ENCODE assay signal across 14 mouse cellular contexts in the genomic region with DNA sequence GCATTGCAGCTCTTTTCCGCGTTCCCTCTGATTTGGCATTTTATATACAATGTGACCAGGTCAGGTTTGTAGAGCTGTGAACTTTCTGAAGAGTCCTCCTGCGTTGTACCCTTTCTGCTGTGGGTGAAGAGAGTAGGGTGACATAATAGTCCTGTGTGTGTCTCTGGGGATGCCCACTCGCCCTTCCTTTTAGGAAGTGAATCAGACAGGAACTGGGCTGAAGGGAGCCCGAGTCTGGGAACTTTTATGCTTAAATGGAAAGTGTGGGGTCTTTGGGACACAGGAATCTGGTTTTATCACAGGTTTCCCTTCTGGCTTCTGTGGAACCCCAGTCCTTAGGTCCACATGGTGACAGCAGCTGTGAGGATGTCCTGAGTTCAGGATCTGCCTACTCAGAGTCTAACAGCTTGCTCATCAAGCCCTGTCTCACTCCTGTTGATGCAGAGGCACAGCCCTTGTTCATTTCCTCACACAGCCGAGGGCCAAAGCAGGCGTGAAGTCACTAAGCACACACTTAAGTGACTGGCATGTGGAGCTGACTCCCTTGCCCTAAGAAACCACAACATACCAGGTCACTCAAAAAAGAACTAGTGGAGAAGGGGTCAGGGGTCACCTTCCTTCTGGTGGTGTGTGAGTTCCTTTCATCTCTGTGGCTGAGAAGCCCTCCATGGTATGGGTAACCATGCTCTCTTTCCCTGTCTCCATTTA. TPM values are rescaled to one million over a fixed set of nuclear protein-coding genes. Genes with fewer than 3 reads are reported as not detected.
DNase-seq lines count a peak whose midpoint lies in the region; ATAC-seq and TF ChIP-seq lines count a peak whose summit lies in the region.
"Had no signal": no experiment of that assay in that cellular context is flagged by ENCODE, and none has a peak within 500 bp of the region (broad histone marks: within the 10 kb centered on the region; RNA-seq: fewer than 3 reads in every experiment).

No protein-coding gene starts in this region.

- intact Hi-C loops in heart, postnatal 36 days (cut with DNase I): no loop called here

- DNase-seq in heart, postnatal 36 days: no peak
- DNase-seq in liver, embryonic 13.5 days: no peak
- DNase-seq in lung, postnatal 36 days: peak; percentile 75
- DNase-seq: cerebellum, adult 2 months had no signal

- TF ChIP-seq CTCF in bone marrow macrophage, adult 2 months (IDR thresholded peaks at IDR 0.05; ENCODE audit: low read depth, low read length): no peak

- no peak overlapping the region for H3K4me3 ChIP-seq in heart, embryonic 15.5 days
- no peak overlapping the region for H3K4me3 ChIP-seq in liver, embryonic 13.5 days (replicated peaks)
- H3K4me3 ChIP-seq in liver, embryonic 12.5 days: no peak overlapping the region
- H3K4me3 ChIP-seq in bone marrow macrophage, adult 2 months (ENCODE audit: insufficient read depth, low read length): no peak overlapping the region
- H3K4me3 ChIP-seq: limb, embryonic 12.5 days had no signal

- no peak for ATAC-seq in heart, embryonic 15.5 days (replicated peaks; ENCODE audit: insufficient number of reproducible peaks, insufficient read depth, low FRiP score, low read depth)
- no peak for ATAC-seq in liver, embryonic 13.5 days (ENCODE audit: low read depth)
- ATAC-seq in liver, embryonic 12.5 days: no peak
- ATAC-seq in CD4-positive, CD25-positive, alpha-beta regulatory T cell, adult 4 months: no peak

- 69% methylated on average over 7 of the region's 7 CpGs for WGBS in heart, embryonic 15.5 days
- 70% methylated on average over 7 of the region's 7 CpGs for WGBS in liver, embryonic 13.5 days (ENCODE audit: insufficient replicate concordance)
- WGBS in liver, embryonic 12.5 days (ENCODE audit: insufficient replicate concordance): 64% methylated on average over 7 of the region's 7 CpGs

- no peak for TF ChIP-seq POLR2A in bone marrow macrophage, adult 2 months (IDR thresholded peaks at IDR 0.05; ENCODE audit: borderline replicate concordance, low read depth, low read length)

- no peak overlapping the region for H3K4me2 ChIP-seq in heart, embryonic 15.5 days
- H3K4me2 ChIP-seq in liver, embryonic 13.5 days: no peak overlapping the region
- no peak overlapping the region for H3K4me2 ChIP-seq in liver, embryonic 12.5 days
- H3K4me2 ChIP-seq: limb, embryonic 12.5 days had no signal

- H3K9ac ChIP-seq in heart, embryonic 15.5 days: no peak overlapping the region
- H3K9ac ChIP-seq in liver, embryonic 13.5 days: peak overlapping the region; percentile 14; the same call in 1 of the 2 replicates
- H3K9ac ChIP-seq in liver, embryonic 12.5 days: no peak overlapping the region
- H3K9ac ChIP-seq: limb, embryonic 12.5 days had no signal

- H3K27ac ChIP-seq in heart, embryonic 15.5 days: peak overlapping the region; percentile 32
- H3K27ac ChIP-seq in liver, embryonic 13.5 days: peak overlapping the region; percentile 29; the same call in 1 of the 2 replicates
- H3K27ac ChIP-seq in liver, embryonic 12.5 days: no peak overlapping the region
- peak overlapping the region; percentile 87 for H3K27ac ChIP-seq in bone marrow macrophage, adult 2 months (ENCODE audit: insufficient read depth, low read depth, low read length)
- H3K27ac ChIP-seq: limb, embryonic 12.5 days had no signal

- H3K4me1 ChIP-seq in heart, embryonic 15.5 days (replicated peaks): peaks cover 57% of the 10 kb centered on the region
- H3K4me1 ChIP-seq in liver, embryonic 13.5 days (replicated peaks): peaks cover 65% of the 10 kb centered on the region
- H3K4me1 ChIP-seq in liver, embryonic 12.5 days: peaks cover 64% of the 10 kb centered on the region
- peaks cover 51% of the 10 kb centered on the region for H3K4me1 ChIP-seq in bone marrow macrophage, adult 2 months (ENCODE audit: control insufficient read depth, insufficient read depth, low read length)

- no peaks in the 10 kb centered on the region for H3K27me3 ChIP-seq in heart, embryonic 15.5 days
- H3K27me3 ChIP-seq in liver, embryonic 13.5 days: no peaks in the 10 kb centered on the region
- H3K27me3 ChIP-seq in liver, embryonic 12.5 days (replicated peaks): no peaks in the 10 kb centered on the region
- H3K27me3 ChIP-seq: limb, embryonic 12.5 days had no signal

- no peaks in the 10 kb centered on the region; the same call in 1 of the 2 replicates for H3K36me3 ChIP-seq in heart, embryonic 15.5 days
- H3K36me3 ChIP-seq in liver, embryonic 13.5 days: 0 out of 2 replicates have a peak, but pooled peaks cover 2% of the 10 kb centered on the region
- H3K36me3 ChIP-seq in liver, embryonic 12.5 days: peaks cover 4% of the 10 kb centered on the region; the same call in 1 of the 2 replicates

- no peaks in the 10 kb centered on the region for H3K9me3 ChIP-seq in heart, embryonic 15.5 days (replicated peaks)
- no peaks in the 10 kb centered on the region for H3K9me3 ChIP-seq in liver, embryonic 13.5 days (replicated peaks)
- no peaks in the 10 kb centered on the region for H3K9me3 ChIP-seq in liver, embryonic 12.5 days (replicated peaks)
- H3K9me3 ChIP-seq: limb, embryonic 12.5 days had no signal

RNA-seq across cellular contexts. Expression of gene Mgrn1, which starts 8.3 kb away (rescaled TPM):
- polyA plus RNA-seq in heart, embryonic 15.5 days (2015; fragmentation: Nextera tagmentation; extraction: Ambion mirVana): 101 and 112 TPM in 2 replicates
- total RNA-seq in heart, postnatal 36 days (2021): 100 to 1,000 TPM; 154 to 155 TPM
- polyA plus RNA-seq in liver, embryonic 13.5 days (2015; fragmentation: Nextera tagmentation; extraction: Ambion mirVana): 22.6 and 24.5 TPM in 2 replicates
- 29.8 and 31.1 TPM in 2 replicates for polyA plus RNA-seq in liver, embryonic 12.5 days (2016; fragmentation: Nextera tagmentation; extraction: Ambion mirVana)
- 66.4 and 75.4 TPM in 2 replicates for polyA plus RNA-seq in bone marrow macrophage, adult 2 months (2012; ENCODE audit: insufficient read depth, insufficient read length, missing spikeins)
- 10 to 100 TPM; 35.2 to 58.5 TPM for polyA plus RNA-seq in CD4-positive, CD25-positive, alpha-beta regulatory T cell, adult 4 months (2017; shearing (Covaris generic))

RNA-seq across cellular contexts. Expression of gene Ubald1, which starts 14.2 kb away (rescaled TPM):
- 24.7 and 29.7 TPM in 2 replicates for polyA plus RNA-seq in heart, embryonic 15.5 days (2015; fragmentation: Nextera tagmentation; extraction: Ambion mirVana)
- total RNA-seq in heart, postnatal 36 days (2021): 10 to 100 TPM; 20.0 to 21.6 TPM
- polyA plus RNA-seq in liver, embryonic 13.5 days (2015; fragmentation: Nextera tagmentation; extraction: Ambion mirVana): 12.3 and 13.3 TPM in 2 replicates
- polyA plus RNA-seq in liver, embryonic 12.5 days (2016; fragmentation: Nextera tagmentation; extraction: Ambion mirVana): 14.7 and 16.8 TPM in 2 replicates
- polyA plus RNA-seq in bone marrow macrophage, adult 2 months (2012; ENCODE audit: insufficient read depth, insufficient read length, missing spikeins): 68.4 and 72.6 TPM in 2 replicates
- 10 to 100 TPM; 19.3 to 21.6 TPM for polyA plus RNA-seq in CD4-positive, CD25-positive, alpha-beta regulatory T cell, adult 4 months (2017; shearing (Covaris generic))

RNA-seq across cellular contexts. Expression of gene Nudt16l1, which starts 44.2 kb away (rescaled TPM):
- polyA plus RNA-seq in heart, embryonic 15.5 days (2015; fragmentation: Nextera tagmentation; extraction: Ambion mirVana): 97.4 and 122 TPM in 2 replicates
- 10 to 100 TPM; 20.5 to 21.3 TPM for total RNA-seq in heart, postnatal 36 days (2021)
- polyA plus RNA-seq in liver, embryonic 13.5 days (2015; fragmentation: Nextera tagmentation; extraction: Ambion mirVana): 53.6 and 55.1 TPM in 2 replicates
- 61.2 and 62.7 TPM in 2 replicates for polyA plus RNA-seq in liver, embryonic 12.5 days (2016; fragmentation: Nextera tagmentation; extraction: Ambion mirVana)
- 44.3 and 55.0 TPM in 2 replicates for polyA plus RNA-seq in bone marrow macrophage, adult 2 months (2012; ENCODE audit: insufficient read depth, insufficient read length, missing spikeins)
- polyA plus RNA-seq in CD4-positive, CD25-positive, alpha-beta regulatory T cell, adult 4 months (2017; shearing (Covaris generic)): 100 to 1,000 TPM in 1 of 2 experiments, 10 to 100 TPM in 1; 92.1 to 106 TPM

RNA-seq across cellular contexts. Expression of gene 4930562C15Rik, which starts 59.1 kb away (rescaled TPM):
- polyA plus RNA-seq in heart, embryonic 15.5 days (2015; fragmentation: Nextera tagmentation; extraction: Ambion mirVana): 0.26 and 0.28 TPM in 2 replicates
- not detected for total RNA-seq in heart, postnatal 36 days (2021)
- not detected in 2 replicates for polyA plus RNA-seq in liver, embryonic 13.5 days (2015; fragmentation: Nextera tagmentation; extraction: Ambion mirVana)
- polyA plus RNA-seq in liver, embryonic 12.5 days (2016; fragmentation: Nextera tagmentation; extraction: Ambion mirVana): 0.13 and 0.16 TPM in 2 replicates
- polyA plus RNA-seq in bone marrow macrophage, adult 2 months (2012; ENCODE audit: insufficient read depth, insufficient read length, missing spikeins): not detected in 2 replicates
- 1 to 10 TPM in 1 of 2 experiments, under 1 TPM in 1; 0.68 to 1.3 TPM for polyA plus RNA-seq in CD4-positive, CD25-positive, alpha-beta regulatory T cell, adult 4 months (2017; shearing (Covaris generic))
- total RNA-seq: layer of hippocampus, postnatal 25 days; monocyte, adult 5-6 weeks had no signal
- polyA plus RNA-seq: brain, embryonic 14.5 days; cerebellum, adult 2 months; cortical plate, adult 2 months; small intestine, adult 2 months had no signal
